Mouse (Mus musculus): ENCODE measurements around the gene Cfap46.
"Not testable (repeated sequence)": the region's sequence is repeated elsewhere in the genome, so short reads cannot be mapped to it uniquely, and the experiment has no call there.

Gene Cfap46

DNA sequence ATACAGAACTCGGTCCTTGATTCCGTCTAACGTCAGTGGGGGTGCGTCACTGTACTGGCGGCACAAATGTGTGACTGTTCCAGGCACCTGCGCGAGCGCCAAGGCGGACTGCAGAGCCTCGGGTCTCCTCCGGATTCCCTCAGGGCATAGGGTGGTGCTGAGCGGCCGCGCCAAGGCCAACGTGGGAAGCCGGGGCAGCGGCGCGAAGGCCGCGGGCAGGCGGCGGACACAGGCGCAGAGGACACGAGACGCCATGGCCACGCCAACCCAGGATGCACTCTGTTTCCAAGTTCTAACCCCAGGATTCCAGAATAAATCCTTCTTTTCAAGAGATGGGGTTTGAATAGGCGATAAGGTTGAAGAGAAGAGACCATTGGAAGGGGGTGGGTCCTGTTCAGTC lies 23.7 kb downstream of the Cfap46 start:
- not testable (repeated sequence) for DNase-seq

DNA sequence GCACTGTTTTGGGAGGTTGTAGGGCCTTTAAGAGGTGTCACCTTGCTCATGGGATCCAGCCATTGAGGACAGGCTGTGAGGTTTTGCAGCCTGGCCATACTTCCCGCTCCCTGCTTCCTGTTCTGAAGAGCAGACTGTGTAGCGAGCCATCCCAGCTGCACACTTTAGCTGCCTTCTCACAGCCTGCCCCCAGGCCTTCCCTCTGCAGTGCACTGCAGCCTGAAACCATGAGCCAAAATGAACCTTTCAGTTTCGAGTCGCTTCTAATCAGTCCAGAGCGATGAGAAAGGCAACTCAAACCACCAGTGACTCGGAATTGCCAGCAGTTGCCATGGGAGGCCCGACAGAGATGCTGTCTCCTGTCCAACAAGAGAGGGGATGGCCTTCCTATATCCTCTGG lies 33.9 kb downstream of the Cfap46 start:
- DNase-seq = no peak

GRCm38 (mm10) chr7:139648107-139648824 lies 35.4 kb downstream of the Cfap46 start:
- peak; percentile 83 for DNase-seq

- DNase-seq = no peak
Measured at GRCm38 (mm10) chr7:139633393-139633792, 50.2 kb downstream of the Cfap46 start.

DNA sequence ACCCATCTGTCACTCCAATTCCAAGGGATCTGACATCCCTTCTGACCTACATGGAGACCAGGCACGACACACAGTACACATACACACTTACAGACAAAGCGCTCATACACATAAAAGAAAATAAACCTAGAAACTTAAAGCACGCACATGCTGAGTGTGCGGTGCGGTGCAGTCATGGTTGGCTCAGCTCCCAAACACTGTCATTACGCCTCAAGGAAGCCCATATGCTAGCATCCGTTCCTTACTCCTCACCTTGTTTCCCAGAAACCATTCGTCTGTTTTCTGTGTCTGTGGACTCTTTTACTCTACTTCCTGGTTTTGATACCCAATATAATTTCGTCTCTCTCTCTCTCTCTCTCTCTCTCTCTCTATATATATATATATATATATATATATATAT lies 58.5 kb downstream of the Cfap46 start:
- DNase-seq = no peak

DNA sequence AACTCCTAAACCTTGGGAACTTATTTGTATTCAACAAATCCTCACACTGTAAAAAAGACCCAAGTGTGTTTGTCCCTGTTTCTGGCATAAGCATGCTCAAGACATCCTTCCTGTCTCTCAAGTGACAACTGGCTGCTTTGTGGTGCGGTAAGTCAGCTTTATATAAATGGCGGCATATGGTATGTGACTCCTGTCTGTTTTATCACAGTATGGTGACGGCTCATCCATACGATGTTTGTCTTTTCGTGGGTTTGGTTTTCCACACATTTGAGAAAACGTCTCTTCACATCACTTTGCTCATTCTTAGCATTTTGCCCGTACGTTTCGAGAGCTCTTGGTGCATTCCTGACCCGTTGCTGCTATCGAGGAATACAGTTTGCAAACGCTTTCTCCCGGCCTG lies 61.0 kb downstream of the Cfap46 start:
- no peak for DNase-seq

DNA sequence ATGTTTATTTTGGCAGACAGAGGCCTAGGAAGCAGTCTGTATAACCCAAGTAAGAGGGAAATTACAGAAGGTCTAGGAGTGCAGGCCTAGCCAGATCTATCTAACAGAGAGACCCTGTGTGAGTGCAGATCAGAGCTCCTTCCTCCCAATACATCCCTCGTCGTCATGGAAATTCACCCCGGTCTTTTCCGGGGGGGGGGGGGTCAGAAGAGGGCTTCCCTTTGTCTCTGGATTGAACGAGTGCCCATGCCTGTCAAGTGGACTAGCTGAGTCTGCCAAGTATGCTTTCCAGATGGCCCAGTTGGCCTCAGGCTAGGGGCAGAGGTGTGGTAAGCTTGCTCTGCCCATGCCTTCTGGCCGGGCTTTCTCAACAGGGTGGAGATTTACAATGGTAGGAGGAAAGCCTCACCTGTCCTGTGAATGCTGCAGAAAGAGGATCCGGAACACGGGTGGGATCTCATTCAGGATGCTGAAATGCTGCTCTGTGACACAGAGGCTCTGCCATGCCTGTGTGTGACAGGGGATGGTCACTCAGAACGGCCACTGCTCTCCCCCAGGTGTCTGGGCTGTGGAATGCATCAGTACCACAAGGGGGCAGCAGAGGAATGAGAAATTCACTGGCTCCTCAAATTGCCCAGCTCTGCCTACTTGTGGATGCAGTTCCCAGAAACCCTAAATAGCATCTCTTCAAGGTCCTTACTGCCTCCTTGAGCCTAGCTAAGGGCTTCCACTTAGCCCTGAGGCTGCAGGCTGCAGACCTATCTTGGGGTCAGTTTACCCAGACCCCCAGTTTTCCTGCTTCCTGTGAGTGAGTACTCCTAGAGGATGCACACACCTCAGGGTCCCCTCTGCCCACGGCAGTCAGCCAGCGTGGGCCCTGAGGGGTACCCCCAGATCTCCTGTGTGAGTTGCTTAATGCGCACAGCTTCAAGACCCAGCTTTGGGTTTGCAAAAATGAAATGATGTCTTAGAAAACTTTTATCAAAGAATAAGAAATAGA lies 67.5 kb downstream of the Cfap46 start:
- peak; percentile 66 for DNase-seq

- DNase-seq = no peak
Measured at GRCm38 (mm10) chr7:139610328-139610727, 73.3 kb downstream of the Cfap46 start.

- no peak for DNase-seq
Measured at GRCm38 (mm10) chr7:139595862-139596261, 87.8 kb downstream of the Cfap46 start.

DNA sequence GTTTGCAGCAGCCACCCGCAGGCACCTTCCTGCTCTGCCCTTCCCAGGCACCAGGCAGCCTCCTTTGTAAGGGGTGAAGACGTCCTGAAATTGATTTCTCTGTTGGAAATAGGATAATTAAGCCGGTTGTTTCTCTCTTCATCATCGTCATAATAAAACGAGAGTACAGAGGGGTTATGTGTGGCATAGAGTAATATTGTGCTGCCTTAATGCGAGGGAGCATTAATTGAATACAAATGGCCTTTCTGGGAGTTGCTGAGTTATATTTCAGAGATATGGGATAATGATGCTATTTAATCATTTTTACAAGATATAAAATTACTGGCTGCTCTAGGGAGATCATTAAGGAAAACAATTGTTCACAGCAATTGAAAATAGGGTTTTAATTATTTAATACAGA lies 88.3 kb downstream of the Cfap46 start:
- no peak for DNase-seq

- no peak for DNase-seq
Measured at GRCm38 (mm10) chr7:139591311-139591710, 92.3 kb downstream of the Cfap46 start.

GRCm38 (mm10) chr7:139590302-139590701 lies 93.3 kb downstream of the Cfap46 start:
- no peak for DNase-seq

DNA sequence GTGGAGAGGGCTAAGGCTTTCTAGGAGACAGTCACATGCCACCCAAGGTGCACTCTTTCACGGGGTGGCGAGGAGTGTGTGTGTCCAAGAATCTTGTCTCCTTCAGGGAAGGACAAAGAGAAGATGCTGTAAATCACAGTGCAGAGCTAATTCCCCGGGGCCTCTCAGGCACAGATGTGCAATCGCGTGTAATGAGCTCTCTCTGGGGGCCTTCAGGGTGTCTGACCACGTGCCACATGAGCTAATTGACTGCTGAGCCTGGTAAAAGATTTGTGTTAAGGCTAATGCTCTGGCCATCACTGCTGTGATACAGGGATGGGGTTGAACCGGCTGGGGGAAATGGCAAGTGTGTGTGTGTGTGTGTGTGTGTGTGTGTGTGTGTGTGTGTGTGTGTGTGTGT lies 95.7 kb downstream of the Cfap46 start:
- DNase-seq = no peak

DNA sequence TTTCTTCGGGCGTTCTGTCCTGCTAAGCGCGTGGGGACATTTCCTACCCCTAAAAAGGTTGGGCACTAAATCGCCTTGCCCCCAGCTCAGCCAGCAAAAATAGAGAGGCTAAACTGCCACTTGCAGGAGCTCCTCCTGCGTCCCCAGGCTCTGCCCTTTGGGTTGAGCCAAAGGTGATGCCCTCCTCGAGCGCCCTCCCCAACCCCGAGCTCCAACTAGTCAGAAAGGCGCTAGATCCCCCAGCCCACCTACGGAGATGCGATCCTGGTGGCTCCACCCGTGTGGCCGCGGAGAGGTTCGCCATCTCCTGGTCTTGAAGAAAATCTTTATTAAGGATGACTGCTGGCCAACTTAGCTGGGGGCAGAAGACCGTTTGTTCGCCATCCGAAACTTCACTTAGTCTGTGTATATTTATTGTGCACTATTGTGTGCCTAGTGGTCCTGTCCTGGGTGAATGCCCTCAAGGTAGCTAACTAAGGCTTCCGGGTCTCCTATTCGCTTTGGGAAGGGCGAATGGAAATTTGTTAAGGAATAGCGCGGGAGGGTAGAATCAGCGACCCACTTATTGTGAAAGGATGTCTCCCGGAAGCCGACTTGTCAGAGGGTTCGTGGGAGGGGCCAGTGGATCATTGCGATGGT lies 98.3 kb downstream of the Cfap46 start:
- no peak for DNase-seq

DNA sequence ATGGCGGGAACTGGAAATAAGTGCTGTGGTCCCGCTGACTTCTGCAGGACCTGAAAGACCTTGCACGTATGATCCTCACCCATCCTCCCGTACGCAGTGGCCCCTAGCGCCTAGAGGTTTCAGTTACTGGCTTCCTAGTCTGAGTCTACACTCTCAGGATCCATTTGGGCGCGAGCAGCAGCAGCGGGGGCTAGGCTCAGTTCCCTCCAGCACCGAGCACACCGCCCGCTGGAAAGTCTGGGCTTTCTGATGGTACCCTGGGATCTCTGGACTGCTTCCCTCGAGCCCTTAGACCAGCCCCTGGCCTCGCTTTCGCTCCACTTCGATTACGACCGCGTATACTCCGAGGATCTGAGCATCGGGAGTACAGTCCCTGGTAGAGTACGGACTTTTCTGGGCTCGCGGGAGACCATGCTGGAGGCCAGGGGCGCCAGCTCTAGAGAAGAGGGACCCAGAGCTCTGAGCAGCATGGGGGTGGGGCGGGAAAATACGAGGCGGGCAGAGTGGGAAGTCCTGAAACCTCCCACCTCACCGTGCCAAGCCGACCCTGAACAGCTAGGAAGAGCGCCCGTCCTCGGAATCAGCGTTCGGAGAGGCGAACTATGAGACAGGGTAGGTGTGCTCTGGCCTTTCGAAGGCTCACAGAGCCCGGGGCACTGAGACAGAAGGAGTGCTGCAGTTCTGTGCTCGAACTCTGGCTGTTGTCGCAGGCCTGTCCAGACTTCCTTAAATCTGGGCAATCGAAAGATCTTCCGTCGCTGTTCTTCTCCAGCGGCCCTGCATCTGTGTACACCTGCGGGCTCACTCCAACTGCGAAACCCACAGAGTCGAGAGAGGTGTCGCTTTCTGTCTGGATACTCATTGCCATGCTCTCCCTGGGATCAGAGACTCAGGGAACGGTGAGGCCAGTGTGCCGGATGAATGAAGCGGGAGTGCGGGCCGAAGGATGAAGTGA lies 99.1 kb downstream of the Cfap46 start:
- no peak for DNase-seq

GRCm38 (mm10) chr7:139583094-139583737 lies 100.4 kb downstream of the Cfap46 start:
- no peak for DNase-seq

- no peak for DNase-seq
Measured at GRCm38 (mm10) chr7:139582595-139582994, 101.0 kb downstream of the Cfap46 start, which contains the start of gene Nkx6-2. Gene Nkx6-2 (minus strand): TSS chr7:139582797.

DNA sequence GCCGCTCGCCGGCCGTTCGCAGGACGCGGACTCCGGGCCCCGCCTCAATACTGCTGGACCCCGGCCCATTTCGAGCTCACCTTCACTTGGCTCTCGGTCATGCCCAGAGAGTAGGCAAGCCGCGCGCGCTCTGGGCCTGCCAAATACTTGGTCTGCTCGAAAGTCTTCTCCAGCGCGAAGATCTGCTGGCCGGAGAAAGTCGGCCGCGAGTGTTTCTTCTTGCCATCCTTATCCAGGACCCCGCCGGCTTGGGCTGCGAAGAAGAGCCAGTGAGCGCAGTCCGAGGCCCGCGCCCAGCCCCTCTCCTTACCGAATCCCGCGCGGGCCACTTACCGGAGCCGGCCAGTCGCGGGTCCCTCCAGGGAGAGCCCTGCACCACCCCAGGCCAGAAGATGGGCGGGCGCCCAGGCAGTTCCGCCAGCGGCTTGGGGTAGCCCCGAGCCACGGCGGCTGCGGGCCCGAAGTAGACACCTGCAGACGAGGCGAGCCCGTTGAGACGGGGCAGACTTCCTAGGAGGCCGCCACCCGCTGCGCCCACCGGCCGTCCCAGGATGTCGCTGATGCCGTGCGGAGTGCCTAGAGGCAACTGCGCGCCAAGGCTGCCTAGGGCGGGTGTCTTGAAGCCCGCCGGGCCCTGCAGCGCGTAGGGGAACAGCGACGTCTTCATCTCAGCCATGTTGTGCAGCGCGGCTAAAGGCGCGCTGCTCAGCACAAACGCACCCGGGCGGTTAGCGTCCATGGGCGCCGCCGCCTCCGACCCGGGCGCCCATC lies 101.6 kb downstream of the Cfap46 start:
- no peak for DNase-seq

DNA sequence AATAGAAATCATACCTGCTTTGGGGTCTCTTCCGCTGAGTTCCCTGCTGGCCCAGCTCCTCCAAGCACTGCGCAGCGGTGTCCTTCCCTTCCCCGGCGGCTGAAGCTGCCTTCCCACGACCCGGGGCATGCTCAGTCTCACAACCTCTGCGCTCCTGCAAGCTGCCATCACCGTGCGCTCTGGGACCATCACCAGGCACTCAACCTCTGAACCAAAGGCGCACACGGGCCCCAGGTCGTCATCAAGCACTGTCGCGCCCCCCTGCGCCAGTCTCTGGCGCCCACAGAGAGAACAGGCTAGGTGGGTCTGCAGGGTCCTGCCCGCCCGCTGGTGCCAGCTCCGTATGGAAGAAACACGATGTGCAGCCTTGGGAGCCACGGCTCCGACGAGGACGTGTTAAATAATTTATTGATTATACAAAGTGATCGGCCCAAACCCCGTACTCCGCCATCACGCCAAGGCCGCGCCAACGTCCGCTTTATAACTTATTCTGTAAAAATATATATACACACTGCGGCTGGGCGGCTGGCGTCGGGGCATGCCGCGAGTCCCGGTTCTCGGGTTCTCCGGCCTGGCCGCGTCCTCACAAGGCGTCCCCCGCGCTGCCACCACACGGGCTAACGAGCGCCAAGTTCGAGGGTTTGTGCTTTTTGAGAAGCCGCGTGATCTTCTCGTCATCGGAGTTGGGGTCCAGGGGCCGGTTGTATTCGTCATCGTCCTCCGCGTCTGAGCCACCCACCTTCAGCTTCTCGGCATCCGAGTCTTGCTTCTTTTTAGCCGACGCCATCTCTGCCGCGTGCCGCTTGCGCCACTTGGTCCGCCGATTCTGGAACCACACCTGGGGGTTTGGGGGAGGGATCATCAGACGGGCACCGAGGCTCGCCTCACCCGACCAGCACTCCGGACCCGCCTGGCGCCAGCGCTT lies 102.5 kb downstream of the Cfap46 start:
- no peak for DNase-seq
